35 mouse cellular contexts compared by ENCODE assay signal in the genomic region with DNA sequence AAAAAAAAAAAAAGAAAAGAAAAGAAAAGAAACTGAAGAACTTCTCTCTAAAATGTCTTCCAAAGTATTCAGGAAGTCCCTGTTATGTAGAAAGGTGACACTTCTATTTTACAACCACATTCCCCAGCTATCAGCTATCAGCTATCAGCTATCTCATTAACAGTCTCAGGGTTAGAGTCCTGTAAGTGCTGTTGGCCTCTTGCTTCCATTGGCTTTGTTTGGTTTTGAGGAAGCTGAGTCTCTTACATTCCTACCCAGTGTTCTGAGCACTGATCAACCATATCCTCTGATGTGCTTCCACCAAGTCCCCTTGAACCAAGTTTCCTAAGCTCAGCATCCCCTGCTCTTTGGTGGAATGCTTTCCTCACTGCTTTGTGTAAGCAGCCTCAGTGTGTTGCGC. TPM values are rescaled to one million over a fixed set of nuclear protein-coding genes. Genes with fewer than 3 reads are reported as not detected.
"Had no signal": no experiment of that assay in that cellular context is flagged by ENCODE, and none has a peak within 500 bp of the region (broad histone marks: within the 10 kb centered on the region; RNA-seq: fewer than 3 reads in every experiment).

No protein-coding gene starts in this region.

- DNase-seq: left cerebral cortex, postnatal 4 days; liver; liver, embryonic 13.5 days; liver, postnatal 0 days; lung, adult 18-20 months; lung, adult 2 months; lung, embryonic 14.5 days; lung, postnatal 10 days; lung, postnatal 14 days; lung, postnatal 36 days; lung, postnatal 4 days; midbrain, embryonic 14.5 days had no signal

- H3K4me2 ChIP-seq: limb, embryonic 12.5 days; limb, embryonic 13.5 days; limb, embryonic 15.5 days; liver, embryonic 11.5 days; liver, embryonic 12.5 days; liver, embryonic 13.5 days; liver, embryonic 15.5 days; lung, embryonic 14.5 days; lung, embryonic 15.5 days; midbrain, embryonic 11.5 days; midbrain, embryonic 12.5 days; midbrain, embryonic 13.5 days; midbrain, embryonic 15.5 days; neural tube, embryonic 12.5 days had no signal

- ATAC-seq: liver, embryonic 12.5 days; liver, postnatal 0 days; lung, postnatal 0 days; midbrain, embryonic 13.5 days; midbrain, embryonic 15.5 days; midbrain, embryonic 16.5 days had no signal

- H3K9ac ChIP-seq: limb, embryonic 12.5 days; limb, embryonic 13.5 days; limb, embryonic 15.5 days; liver, embryonic 12.5 days; liver, embryonic 13.5 days; liver, embryonic 14.5 days; liver, embryonic 15.5 days; liver, postnatal 0 days; lung, embryonic 14.5 days; lung, embryonic 15.5 days; midbrain, embryonic 12.5 days; midbrain, embryonic 13.5 days; midbrain, embryonic 15.5 days; neural tube, embryonic 12.5 days had no signal

- H3K4me1 ChIP-seq: limb, embryonic 10.5 days; limb, embryonic 12.5 days; limb, embryonic 13.5 days; limb, embryonic 15.5 days; liver, embryonic 12.5 days; liver, embryonic 13.5 days; liver, embryonic 15.5 days; lung, embryonic 15.5 days; megakaryocyte, embryonic 14.5 days; midbrain, embryonic 10.5 days; midbrain, embryonic 12.5 days; midbrain, embryonic 13.5 days; midbrain, embryonic 15.5 days; neural tube, embryonic 12.5 days had no signal

- H3K27ac ChIP-seq: limb, embryonic 10.5 days; limb, embryonic 12.5 days; limb, embryonic 13.5 days; limb, embryonic 15.5 days; liver, embryonic 12.5 days; liver, embryonic 13.5 days; liver, embryonic 14.5 days; liver, embryonic 15.5 days; lung, embryonic 15.5 days; macrophage; midbrain, embryonic 10.5 days; midbrain, embryonic 12.5 days; midbrain, embryonic 13.5 days; midbrain, embryonic 15.5 days; neural tube, embryonic 12.5 days had no signal

- H3K36me3 ChIP-seq: limb, embryonic 10.5 days; limb, embryonic 12.5 days; limb, embryonic 13.5 days; limb, embryonic 15.5 days; liver, embryonic 12.5 days; liver, embryonic 13.5 days; liver, embryonic 15.5 days; lung, embryonic 15.5 days; midbrain, embryonic 10.5 days; midbrain, embryonic 12.5 days; midbrain, embryonic 13.5 days; midbrain, embryonic 15.5 days; neural tube, embryonic 12.5 days had no signal

- H3K9me3 ChIP-seq: limb, embryonic 10.5 days; limb, embryonic 12.5 days; limb, embryonic 13.5 days; limb, embryonic 15.5 days; liver, embryonic 12.5 days; liver, embryonic 13.5 days; liver, embryonic 15.5 days; lung, embryonic 15.5 days; megakaryocyte, embryonic 14.5 days; midbrain, embryonic 10.5 days; midbrain, embryonic 12.5 days; midbrain, embryonic 13.5 days; midbrain, embryonic 15.5 days; neural tube, embryonic 12.5 days had no signal

- H3K27me3 ChIP-seq: limb, embryonic 12.5 days; limb, embryonic 13.5 days; limb, embryonic 15.5 days; liver, embryonic 12.5 days; liver, embryonic 13.5 days; liver, embryonic 15.5 days; lung, embryonic 15.5 days; megakaryocyte, embryonic 14.5 days; midbrain, embryonic 12.5 days; midbrain, embryonic 13.5 days; midbrain, embryonic 15.5 days; neural tube, embryonic 12.5 days had no signal

- H3K4me3 ChIP-seq: limb, embryonic 10.5 days; limb, embryonic 12.5 days; limb, embryonic 13.5 days; limb, embryonic 15.5 days; liver, embryonic 12.5 days; liver, embryonic 13.5 days; liver, embryonic 15.5 days; lung, embryonic 15.5 days; megakaryocyte, embryonic 14.5 days; midbrain, embryonic 10.5 days; midbrain, embryonic 12.5 days; midbrain, embryonic 13.5 days; midbrain, embryonic 15.5 days; myocyte; neural tube, embryonic 12.5 days had no signal

RNA-seq across cellular contexts. Expression of a gene that starts 7.9 kb away (rescaled TPM):
- total RNA-seq: megakaryocyte, adult 5-6 weeks; megakaryocyte-erythroid progenitor cell, adult 5-6 weeks; monocyte, adult 5-6 weeks had no signal
